Mouse (Mus musculus) brain, embryonic 18.5 days (tissue): ENCODE results near the gene Clstn3.
"Not testable (repeated sequence)": the region's sequence is repeated elsewhere in the genome, so short reads cannot be mapped to it uniquely, and the experiment has no call there.

Source experiments
- DNase-seq: peaks from one replicate; pipeline ENCODE4 v3.0.0-alpha.2; 2012; ENCODE audit warnings: low read depth, low spot score

Clstn3 gene

GRCm38 (mm10) chr6:124448959-124449667 lies 15.5 kb downstream of the Clstn3 start:
- no peak for DNase-seq

- DNase-seq = no peak
These were observed 16.3 kb downstream of the Clstn3 start for GRCm38 (mm10) chr6:124448186-124448852.

GRCm38 (mm10) chr6:124447356-124447755 lies 17.2 kb downstream of the Clstn3 start:
- no peak for DNase-seq

- no peak for DNase-seq
These were observed 18.1 kb downstream of the Clstn3 start for GRCm38 (mm10) chr6:124446459-124446858.

- DNase-seq = no peak
These were observed 18.6 kb downstream of the Clstn3 start for GRCm38 (mm10) chr6:124446024-124446423.

- DNase-seq = no peak
These were observed 21.3 kb downstream of the Clstn3 start for GRCm38 (mm10) chr6:124443338-124443737.

- no peak for DNase-seq
These were observed 28.3 kb downstream of the Clstn3 start for GRCm38 (mm10) chr6:124436245-124436644.

GRCm38 (mm10) chr6:124435173-124435572 lies 29.4 kb downstream of the Clstn3 start:
- no peak for DNase-seq

GRCm38 (mm10) chr6:124433688-124434324 lies 30.8 kb downstream of the Clstn3 start:
- DNase-seq = no peak

- no peak for DNase-seq
These were observed 33.7 kb downstream of the Clstn3 start for GRCm38 (mm10) chr6:124430784-124431495.

- no peak for DNase-seq
These were observed 34.2 kb downstream of the Clstn3 start for GRCm38 (mm10) chr6:124430379-124430778.

GRCm38 (mm10) chr6:124427791-124428576 lies 36.6 kb downstream of the Clstn3 start:
- no peak for DNase-seq

- no peak for DNase-seq
These were observed 37.3 kb downstream of the Clstn3 start for GRCm38 (mm10) chr6:124427289-124427688.

- no peak for DNase-seq
These were observed 38.0 kb downstream of the Clstn3 start for GRCm38 (mm10) chr6:124426604-124427003.

GRCm38 (mm10) chr6:124425523-124425922 lies 39.1 kb downstream of the Clstn3 start:
- no peak for DNase-seq

GRCm38 (mm10) chr6:124425042-124425441 lies 39.6 kb downstream of the Clstn3 start:
- not testable (repeated sequence) for DNase-seq

- no peak for DNase-seq
These were observed 40.5 kb downstream of the Clstn3 start for GRCm38 (mm10) chr6:124424068-124424498.

GRCm38 (mm10) chr6:124418686-124419085 lies 45.9 kb downstream of the Clstn3 start:
- no peak for DNase-seq

- DNase-seq = no peak
These were observed 49.1 kb downstream of the Clstn3 start for GRCm38 (mm10) chr6:124415347-124416088.

- DNase-seq = peak; percentile 90
These were observed 49.7 kb downstream of the Clstn3 start, which contains the start of gene Pex5 for GRCm38 (mm10) chr6:124414927-124415325. Pex5 (minus strand) TSS chr6:124415067.
